Mouse (Mus musculus) layer of hippocampus, adult 2 months (tissue): Measurements from ENCODE around the gene Immp1l. TPM values are rescaled to one million over a fixed set of nuclear protein-coding genes. Genes with fewer than 3 reads are reported as not detected.
A peak's percentile ranks its signal among the peaks of the same experiment; 100 is the strongest.

Experiments
- DNase-seq, 2 experiments: peaks; one replicate each; pipeline ENCODE4 v3.0.0; 2022; ENCODE audit warnings: low spot score in 2 of 2
- H3K27ac ChIP-seq: fragments of 200-600 bp; 2 replicates; pipeline ENCODE4 v1.8.1; 2022
- H3K4me3 ChIP-seq: fragments of 200-600 bp; 2 replicates; pipeline ENCODE4 v1.8.1; 2022; ENCODE audit warnings: mild to moderate bottlenecking
- CTCF ChIP-seq: fragments of 200-600 bp; conservative IDR thresholded peaks from 2 replicates; pipeline ENCODE4 v1.8.1; 2022; ENCODE audit warnings: antibody characterized with exemption, mild to moderate bottlenecking, moderate library complexity
- long read RNA-seq, 2 experiments: library from polyadenylated mRNA; stranded (forward); transcript quantifications; one replicate each; pipeline ENCODE4 v2.0.0; 2021; ENCODE audit warnings: borderline mapping rate in 2 of 2
- total RNA-seq, 2 experiments: library from RNA; stranded (reverse); gene quantifications; 2 replicates each; pipeline ENCODE4 v1.2.3; 2021

Gene Immp1l
- 10 to 100 TPM; 26.4 to 28.9 TPM for total RNA-seq
- long read RNA-seq, experiment 1, transcript Immp1l-201 (7 exons, 955 nt), result major isoform, 25 of 30 reads
- long read RNA-seq, experiment 1, partial matches to known transcripts, result 0 of 30 reads
- long read RNA-seq, experiment 1, other reads (novel, unspliced or antisense), result 5 of 30 reads
- long read RNA-seq, experiment 2, transcript Immp1l-201 (7 exons, 955 nt), result major isoform, 28 of 45 reads
- long read RNA-seq, experiment 2, partial matches to known transcripts, result 4 of 45 reads
- long read RNA-seq, experiment 2, other reads (novel, unspliced or antisense), result 13 of 45 reads

DNA sequence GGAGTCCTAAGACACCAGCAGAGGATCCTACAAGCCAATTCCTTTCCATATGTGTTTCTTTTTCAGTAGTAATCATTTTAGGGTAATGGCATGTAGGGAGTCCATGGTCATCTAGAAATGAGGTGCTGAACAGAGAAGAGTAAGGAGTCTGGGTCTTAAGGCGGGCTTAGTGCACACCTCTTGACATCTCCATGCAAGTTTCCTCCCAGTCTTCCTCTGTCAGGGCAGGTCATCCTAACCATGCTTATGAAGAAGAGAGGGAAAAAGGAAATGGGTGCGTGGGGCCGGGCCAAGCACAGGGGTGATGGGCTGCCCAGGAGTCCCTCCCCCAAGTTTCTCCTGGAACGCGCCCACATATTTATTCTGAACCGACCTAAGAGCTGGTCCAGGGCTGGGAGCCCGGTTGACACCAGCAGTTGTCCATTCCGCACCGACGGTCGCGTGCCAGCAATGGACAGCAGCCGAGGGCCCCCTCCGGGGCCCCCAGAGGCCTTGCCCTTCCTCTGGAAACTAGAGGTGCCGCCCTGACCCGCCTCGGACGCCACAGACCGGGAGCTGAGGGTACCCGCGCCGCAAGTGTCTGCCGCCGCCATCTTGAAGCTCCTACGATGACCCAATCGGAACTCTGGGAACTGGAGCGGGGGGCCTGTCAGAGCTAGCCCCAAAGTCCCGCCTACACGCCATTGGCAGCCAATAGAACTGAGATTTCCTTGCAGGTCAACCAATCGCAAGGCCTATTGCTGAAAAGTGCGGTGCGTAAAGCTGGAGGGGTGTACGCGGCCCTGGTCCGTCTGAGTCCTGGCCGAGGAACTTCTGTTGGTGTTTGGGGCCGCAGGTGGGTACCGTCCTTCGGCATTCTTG is at the start of gene Immp1l, which contains the start of gene Elp4:
Immp1l (plus strand) TSS at position 743 of the 861 bp plus-strand sequence.
Elp4 (minus strand) TSS at position 669 of the 861 bp plus-strand sequence.
- Histone ChIP-seq H3K4me3 (peak within 1 kb of the TSS; percentile 98), H3K27ac (peak within 1 kb of the TSS; percentile 94)
- no peak for TF ChIP-seq CTCF
- DNase-seq, result peak; percentile 96 to 97

DNA sequence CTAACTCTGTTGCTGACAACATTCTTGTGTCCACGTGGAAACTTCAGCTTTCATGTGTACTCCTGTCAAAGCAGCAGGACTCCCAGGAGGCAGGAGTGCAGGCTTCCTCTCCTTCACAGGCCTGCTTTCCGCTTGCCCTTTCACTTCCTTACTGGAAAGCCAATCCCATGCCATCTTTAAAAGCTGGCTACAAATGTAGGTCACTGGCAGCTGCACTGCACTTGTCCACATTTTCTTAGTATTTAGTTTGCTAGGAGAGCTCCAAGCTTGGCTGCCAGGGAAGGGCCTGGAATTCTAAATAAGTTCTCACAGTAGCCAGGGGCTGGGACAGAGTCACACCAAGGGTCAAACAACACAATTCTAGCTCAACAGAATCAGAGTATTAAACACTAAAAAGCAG is 49.7 kb upstream of the Immp1l start:
- H3K4me3 ChIP-seq, result no peak overlapping the region
- no peak for TF ChIP-seq CTCF
- peak; percentile 24 to 63 for DNase-seq
- peak overlapping the region; percentile 36; the same call in 1 of the 2 replicates for H3K27ac ChIP-seq

DNA sequence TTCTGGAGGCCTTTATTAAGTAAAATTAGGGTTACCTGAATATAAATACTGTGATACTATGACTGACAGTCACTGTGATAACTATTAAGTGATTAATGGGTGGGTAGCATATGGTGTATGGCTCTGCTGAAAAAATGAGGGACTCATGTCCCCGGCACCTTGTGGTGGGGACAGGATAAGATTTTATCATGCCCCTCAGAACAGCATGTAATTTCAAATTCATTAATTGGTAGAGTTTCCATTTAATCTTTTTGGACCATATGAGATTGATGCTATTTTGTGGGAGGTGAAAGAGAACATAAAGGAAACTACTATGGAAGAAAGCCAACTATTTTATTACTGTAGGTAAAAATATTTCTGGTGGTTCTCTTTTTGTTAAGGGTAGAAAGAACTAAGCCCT is 31.0 kb upstream of the Immp1l start:
- no peak for TF ChIP-seq CTCF
- no peak for DNase-seq
- Histone ChIP-seq H3K27ac (no peak overlapping the region), H3K4me3 (no peak overlapping the region)

DNA sequence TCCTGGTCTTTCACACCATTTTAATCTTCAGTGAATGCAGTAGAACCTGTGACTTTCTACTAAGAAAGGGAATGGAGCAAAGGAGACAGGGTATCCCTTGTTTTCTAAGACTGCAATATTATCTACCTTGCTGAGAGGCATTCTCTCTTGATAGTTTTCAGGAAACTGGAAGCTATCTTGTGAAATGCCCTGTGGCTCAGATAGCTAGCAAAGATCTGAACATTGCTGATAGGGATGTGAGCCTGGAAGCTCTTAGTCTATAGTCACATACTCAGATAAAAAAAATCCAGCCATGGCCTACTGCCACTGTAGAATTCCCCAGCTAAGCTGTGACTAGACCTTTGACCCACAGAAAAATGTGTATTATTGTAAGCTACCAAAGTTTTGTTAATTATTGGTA is 13.6 kb upstream of the Immp1l start:
- Histone ChIP-seq H3K27ac (no peak overlapping the region), H3K4me3 (no peak overlapping the region)
- no peak for DNase-seq
- TF ChIP-seq CTCF, result no peak

DNA sequence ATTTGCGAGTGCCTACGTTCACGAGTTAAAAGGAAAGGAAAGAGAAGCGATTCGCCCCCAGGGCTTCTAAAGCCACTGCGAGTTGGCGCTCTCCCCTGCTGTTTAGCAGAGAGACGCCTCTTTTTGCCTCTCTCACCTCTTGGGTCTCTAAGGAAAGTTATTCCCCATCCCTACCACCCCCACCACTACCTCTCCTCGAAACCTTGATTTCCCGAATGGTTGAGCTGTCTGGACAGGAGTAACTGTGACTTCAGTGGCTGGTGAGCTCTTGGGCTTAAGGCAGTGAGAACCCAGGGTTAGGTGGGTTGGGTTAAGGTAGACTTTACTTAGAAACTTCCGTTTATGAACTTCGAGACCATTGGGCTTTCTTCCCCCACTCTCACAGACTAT is 314 bp downstream of the Immp1l start:
- Histone ChIP-seq H3K27ac (peak overlapping the region; percentile 94), H3K4me3 (peak overlapping the region; percentile 98)
- peak in 1 of 2 experiments; percentile 9 for DNase-seq
- TF ChIP-seq CTCF, result no peak

DNA sequence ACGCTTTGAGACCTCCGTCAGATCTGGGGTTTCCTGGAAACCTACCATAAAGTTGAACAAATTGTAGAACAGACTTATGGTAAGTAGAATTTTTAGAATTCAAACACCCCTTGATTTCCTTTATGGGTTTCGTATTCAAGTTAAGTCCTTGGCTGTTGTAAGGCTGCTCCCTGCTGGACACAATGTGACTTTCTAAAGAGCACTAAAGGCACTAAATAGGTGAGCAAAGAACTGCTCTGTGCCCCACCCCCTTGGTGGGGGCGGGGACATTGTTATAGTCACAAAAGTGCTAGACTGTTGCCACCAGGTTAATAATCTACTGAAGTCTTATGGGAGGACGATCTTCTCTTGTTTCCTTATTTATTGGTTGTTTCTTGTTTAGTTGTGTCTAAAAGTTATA is 3.9 kb downstream of the Immp1l start:
- DNase-seq, result no peak
- peak; percentile 63 for TF ChIP-seq CTCF
- Histone ChIP-seq H3K27ac (no peak overlapping the region), H3K4me3 (no peak overlapping the region)

DNA sequence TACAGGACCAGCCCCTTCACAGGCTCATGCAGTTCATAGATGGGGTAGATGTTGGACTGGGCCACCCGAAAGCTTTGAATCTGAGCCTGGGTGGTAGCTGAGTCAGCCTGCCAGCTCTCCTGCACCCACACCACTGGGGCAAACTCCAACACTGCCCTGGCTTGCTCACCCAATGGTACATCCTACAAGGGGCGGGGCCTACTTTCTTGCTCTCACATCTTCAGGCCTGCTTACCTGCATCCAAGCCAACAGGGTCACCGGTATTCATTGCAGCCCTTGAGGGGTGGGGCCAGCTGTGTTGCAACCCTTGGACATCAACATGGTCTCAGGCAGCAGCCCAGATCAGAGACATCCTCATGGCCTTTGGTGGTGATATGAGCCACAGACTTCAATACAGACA is 6.2 kb downstream of the Immp1l start:
- no peak overlapping the region for H3K27ac ChIP-seq
- no peak for TF ChIP-seq CTCF
- no peak for DNase-seq
- H3K4me3 ChIP-seq, result no peak overlapping the region

DNA sequence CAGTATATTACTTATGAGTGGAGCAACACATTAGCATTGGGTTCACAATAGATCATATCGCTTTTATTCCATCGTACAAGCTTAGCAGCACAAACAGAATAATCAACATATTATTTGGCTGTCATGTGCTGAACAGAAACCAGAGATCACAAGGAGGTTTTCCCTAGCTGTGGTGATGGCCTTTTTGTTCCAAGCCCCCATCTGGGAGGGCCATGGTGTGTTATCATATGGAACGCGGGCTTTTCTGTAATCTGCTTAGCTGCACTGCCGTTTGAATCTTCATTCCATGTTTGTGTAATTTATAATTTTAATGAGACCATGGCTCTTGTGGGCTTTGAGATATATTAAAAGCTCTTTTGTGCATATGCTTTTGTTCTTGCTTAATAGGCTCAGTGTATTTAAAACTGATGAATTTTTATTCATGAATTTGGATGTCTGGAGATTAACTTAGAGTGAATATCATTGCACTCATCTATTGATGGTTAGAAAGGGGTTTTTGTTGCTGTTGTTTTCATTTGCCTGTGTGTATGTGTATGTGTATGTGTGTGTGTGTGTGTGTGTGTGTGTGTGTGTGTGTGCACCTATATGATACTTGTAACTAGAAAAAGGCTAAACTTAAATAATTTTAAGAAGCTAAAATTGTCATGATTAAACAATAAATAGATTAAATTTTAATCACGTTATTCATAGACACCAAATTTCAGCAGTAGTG is 9.4 kb downstream of the Immp1l start:
- no peak for TF ChIP-seq CTCF
- Histone ChIP-seq H3K4me3 (no peak overlapping the region), H3K27ac (no peak overlapping the region)
- DNase-seq, result no peak

DNA sequence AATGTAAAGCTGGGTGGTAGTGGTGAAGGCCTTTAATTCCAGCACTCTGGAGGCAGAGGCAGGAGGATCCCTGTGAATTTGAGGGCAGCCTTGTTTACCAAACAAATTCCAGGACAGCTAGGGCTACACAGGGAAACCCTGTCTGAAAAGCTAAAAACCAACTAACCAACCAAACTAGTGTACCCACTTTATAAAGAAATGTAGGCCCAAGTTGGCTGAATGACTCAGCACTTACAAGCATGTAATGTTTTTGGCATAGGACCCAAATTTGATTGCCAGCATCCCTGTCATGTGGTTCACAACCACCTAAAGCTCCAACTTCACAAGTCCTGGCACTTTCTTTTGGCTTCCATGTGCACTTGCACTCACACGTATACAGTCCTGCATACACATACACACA is 12.2 kb downstream of the Immp1l start:
- no peak for TF ChIP-seq CTCF
- no peak overlapping the region for H3K4me3 ChIP-seq
- H3K27ac ChIP-seq, result no peak overlapping the region
- no peak for DNase-seq

DNA sequence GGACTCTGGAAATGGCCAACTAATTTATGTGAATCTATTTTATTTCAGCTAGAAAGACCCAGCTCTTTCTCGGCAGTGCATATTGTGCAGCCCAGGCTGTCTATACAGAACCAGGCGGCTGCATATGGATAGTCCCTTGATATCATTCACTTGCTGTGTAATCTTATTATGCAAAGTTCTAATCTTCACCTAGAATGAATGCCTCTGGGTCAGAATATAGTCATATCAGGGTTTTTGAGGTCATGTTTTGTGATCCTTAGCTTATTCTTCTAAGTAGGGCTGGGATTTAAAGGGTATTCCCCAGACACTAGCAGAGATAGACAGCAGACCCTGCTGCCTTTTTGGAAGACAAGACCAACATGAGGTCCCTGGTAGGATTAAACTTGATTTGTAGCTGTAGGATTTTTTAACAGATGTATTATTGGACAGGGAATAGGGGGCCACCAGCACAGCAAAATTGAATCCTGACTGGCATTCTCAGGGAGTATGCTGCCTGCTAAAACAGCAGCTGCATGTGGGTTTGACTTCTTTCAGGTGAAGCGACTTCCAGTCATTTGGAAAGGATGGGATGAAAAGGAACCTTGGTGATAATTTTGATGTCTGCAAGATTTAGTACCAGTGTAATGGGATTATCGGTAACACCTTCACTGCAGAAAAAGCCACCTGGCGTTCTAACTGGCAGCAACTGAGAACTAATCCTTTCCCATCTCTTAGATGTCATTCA is 13.3 kb downstream of the Immp1l start:
- no peak for DNase-seq
- no peak for TF ChIP-seq CTCF
- Histone ChIP-seq H3K27ac (no peak overlapping the region), H3K4me3 (no peak overlapping the region)

DNA sequence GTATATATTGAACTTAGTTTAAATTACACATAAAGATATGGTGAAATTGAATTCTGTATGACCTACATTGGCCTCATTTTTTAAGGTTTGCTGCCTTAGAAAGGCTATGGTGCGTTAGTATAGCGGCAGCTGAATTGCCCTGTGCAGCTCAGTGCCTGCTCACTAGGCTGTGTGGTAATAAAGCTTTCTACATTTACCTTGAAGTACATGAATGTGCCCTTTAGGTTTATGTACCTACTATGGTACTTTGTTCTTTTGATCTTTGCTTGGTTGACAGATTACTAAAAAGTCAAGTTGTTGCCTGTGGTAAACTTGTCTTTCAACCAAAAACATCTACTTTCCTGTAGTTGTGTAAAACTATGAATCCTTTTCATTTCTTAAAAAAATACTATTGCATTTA is 45.7 kb downstream of the Immp1l start:
- TF ChIP-seq CTCF, result no peak
- Histone ChIP-seq H3K27ac (no peak overlapping the region), H3K4me3 (no peak overlapping the region)
- no peak for DNase-seq

DNA sequence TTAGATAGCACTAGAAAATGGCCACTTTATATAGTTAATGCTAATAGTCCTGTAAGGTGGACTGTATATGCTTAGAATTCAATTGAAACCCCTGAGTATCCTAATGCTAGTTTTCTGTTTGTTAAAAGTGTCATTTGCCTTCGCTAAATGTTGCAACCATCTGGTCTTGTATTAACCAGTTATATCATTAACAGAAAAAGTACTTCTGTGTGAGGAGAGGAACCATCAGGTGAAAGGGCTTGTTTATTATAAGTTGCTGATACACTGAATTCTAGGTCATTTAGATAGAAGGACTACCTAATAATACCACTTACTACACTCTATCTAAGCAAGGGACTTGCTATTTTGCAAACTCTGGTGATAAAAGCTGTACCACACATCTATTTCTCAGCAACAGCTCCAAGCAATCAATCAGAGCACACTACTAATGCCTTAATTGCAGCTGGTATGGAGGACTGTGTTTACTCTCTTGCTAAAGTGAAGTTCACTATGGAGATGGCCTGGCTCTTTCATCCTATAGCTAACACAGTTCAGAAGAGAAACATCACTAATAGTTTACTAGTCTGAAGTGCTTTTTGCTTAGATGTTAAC is 47.0 kb downstream of the Immp1l start:
- Histone ChIP-seq H3K27ac (no peak overlapping the region), H3K4me3 (no peak overlapping the region)
- TF ChIP-seq CTCF, result no peak
- no peak for DNase-seq
